Mouse (Mus musculus): ENCODE data around the gene Gpn3. TPM values are rescaled to one million over a fixed set of nuclear protein-coding genes. Genes with fewer than 3 reads are reported as not detected.

Gene Gpn3
- polyA plus RNA-seq, 1 experiment: 17.8 TPM

- WGBS: 44% methylated on average over 11 of the region's 11 CpGs
- no peak for DNase-seq (ENCODE audit: low read depth, low spot score)
Observed at GRCm38 (mm10) chr5:122379374-122380155, 7.9 kb downstream of the Gpn3 start.

DNA sequence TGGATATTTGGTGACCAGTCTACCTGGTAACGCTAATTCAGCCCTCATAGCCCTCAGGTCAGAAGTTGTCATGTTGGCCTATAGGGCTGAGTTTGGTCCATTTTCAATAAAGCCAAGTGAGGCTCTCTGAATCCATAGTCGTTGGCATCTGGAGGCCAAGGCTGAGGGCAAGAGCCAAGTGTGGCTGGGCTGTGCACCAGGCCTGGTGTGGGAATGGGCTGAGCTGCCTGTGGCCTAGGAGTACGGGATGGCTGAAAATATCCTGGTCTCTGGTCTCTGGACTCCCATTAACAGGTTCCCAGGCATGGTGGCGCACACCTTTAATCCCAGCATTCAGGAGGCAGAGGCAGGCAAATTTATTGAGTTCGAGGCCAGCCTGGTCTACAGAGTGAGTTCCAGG, 18.3 kb downstream of the Gpn3 start:
- 91% methylated on average over 5 of the region's 5 CpGs for WGBS

DNA sequence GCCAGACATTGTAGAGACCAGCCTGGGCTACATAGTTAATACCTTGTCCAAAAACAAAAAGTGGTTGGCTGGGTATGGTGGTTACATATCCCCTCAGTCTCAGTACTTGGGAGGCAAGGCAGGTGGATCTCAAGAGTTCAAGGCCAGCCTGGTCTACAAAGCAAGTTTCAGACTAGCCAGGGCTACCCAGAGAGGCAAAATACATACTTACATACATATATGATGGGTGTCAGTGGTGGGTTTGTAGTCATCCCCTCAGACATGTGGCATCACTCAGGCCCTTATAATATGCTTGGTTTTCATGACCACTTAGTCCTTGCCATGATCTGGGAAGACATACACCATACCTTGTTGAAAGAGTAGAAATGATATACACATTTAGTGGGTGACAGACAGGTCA, 19.0 kb downstream of the Gpn3 start:
- no peak for DNase-seq (ENCODE audit: low read depth, low spot score)

More for the DNA sequence above, 18.3 kb downstream of the Gpn3 start:
- no peak for DNase-seq (ENCODE audit: low read depth, low spot score)

DNA sequence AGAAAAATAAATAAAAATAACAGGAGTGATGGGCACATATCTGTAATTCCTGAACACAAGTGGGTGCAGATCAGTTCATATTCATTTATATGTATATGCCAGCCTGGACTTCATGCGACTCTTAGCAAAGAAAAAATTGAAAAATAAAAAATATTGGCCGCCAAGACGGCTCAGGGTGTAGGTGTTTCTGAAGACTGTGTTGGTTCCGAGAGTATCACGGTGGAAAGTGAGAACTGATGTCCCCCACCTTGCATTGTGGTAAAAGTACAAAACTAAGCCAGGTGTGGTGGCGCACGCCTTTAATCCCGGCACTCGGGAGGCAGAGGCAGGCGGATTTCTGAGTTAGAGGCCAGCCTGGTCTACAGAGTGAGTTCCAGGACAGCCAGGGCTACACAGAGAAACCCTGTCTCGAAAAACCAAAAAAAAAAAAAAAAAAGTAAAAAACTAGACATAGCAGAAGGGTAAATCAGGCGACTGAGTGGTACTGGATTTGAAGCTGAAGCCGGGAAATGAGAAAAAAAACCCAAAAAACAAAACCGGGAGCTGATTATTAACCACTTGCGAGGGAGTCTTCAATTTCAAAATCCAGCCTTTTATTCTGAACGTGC, 19.6 kb downstream of the Gpn3 start:
- no peak for DNase-seq (ENCODE audit: low read depth, low spot score)
- WGBS: 47% methylated on average over 15 of the region's 16 CpGs

- WGBS: under 1% methylated on average over 39 of the region's 39 CpGs
- peak; percentile 67 for DNase-seq (ENCODE audit: low read depth, low spot score)
Observed at GRCm38 (mm10) chr5:122391786-122392180, 20.1 kb downstream of the Gpn3 start, which contains the start of gene Arpc3. TSS of gene Arpc3 (plus strand) at chr5:122391878.

GRCm38 (mm10) chr5:122392227-122393004, 20.7 kb downstream of the Gpn3 start:
- 5% methylated on average over 19 of the region's 19 CpGs for WGBS
- no peak for DNase-seq (ENCODE audit: low read depth, low spot score)

GRCm38 (mm10) chr5:122393887-122394286, 22.2 kb downstream of the Gpn3 start:
- DNase-seq (ENCODE audit: low read depth, low spot score): peak; percentile 44
- 50% methylated on average over 2 of the region's 2 CpGs for WGBS

- DNase-seq (ENCODE audit: low read depth, low spot score): no peak
Observed at GRCm38 (mm10) chr5:122396791-122397190, 25.1 kb downstream of the Gpn3 start.

DNA sequence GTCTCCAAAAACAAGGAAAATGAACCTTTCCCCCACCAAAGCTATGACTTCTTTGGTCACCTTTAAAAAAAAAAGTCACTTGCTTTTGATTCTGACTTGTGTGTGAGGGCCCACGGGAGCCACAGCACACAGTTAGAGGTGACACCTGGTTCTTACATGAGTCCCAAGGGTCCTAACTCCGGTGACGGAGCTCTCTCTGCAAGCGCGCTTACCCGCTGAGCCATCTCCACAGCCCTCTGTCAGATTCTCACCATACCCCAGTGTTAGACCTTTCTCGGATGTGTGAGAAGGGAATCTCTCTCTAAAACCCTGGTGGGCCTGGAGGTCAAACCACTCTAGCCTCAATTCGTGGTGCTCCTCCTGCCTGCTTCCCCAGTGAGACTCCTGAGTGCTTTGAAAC, 25.8 kb downstream of the Gpn3 start:
- 88% methylated on average over 8 of the region's 8 CpGs for WGBS
- no peak for DNase-seq (ENCODE audit: low read depth, low spot score)

More at GRCm38 (mm10) chr5:122396791-122397190, 25.1 kb downstream of the Gpn3 start:
- WGBS: 68% methylated on average over 10 of the region's 10 CpGs

- no peak for DNase-seq (ENCODE audit: low read depth, low spot score)
- 84% methylated on average over 8 of the region's 8 CpGs for WGBS
Observed at GRCm38 (mm10) chr5:122399871-122400270, 28.2 kb downstream of the Gpn3 start.

- 60% methylated on average over 18 of the region's 18 CpGs for WGBS
- DNase-seq (ENCODE audit: low read depth, low spot score): no peak
Observed at GRCm38 (mm10) chr5:122400628-122401302, 29.1 kb downstream of the Gpn3 start.

DNA sequence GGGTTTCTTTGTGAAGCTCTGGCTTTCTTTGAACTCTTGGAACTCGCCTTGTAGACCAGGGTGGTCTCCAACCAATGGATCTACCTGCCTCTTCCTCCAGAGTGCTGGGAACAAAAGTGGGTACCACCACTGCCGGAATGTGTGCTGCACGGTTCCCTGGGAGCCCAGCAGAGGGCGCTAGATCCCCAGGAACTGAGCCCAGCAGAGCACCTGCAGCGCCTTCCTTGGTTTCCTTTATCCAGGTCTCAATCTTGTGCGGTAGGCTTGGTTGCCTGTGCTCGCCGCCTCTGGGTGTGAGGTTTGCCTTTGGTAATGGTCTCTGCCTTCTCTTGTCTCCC, 29.6 kb downstream of the Gpn3 start:
- 21% methylated on average over 8 of the region's 8 CpGs for WGBS
- DNase-seq (ENCODE audit: low read depth, low spot score): no peak

DNA sequence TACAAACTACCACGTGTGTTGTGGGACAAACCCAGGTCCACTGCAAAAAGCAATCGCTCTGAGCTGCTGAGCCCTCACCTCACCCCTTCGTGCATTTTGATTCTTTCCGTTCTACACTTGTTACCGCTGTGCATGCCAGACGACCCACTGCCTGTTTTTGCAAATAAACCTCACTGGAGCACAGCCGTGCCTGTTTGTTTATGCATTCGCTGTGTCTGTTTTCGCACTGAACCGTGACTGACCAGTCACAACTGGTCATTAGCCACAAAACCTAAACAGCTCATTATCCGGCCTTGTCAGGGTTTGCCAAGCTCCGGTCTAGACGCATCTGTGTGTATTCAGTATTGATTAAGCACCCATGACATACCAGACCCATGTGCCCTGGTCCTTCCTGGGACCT, 30.5 kb downstream of the Gpn3 start:
- no peak for DNase-seq (ENCODE audit: low read depth, low spot score)
- 79% methylated on average over 13 of the region's 13 CpGs for WGBS

DNA sequence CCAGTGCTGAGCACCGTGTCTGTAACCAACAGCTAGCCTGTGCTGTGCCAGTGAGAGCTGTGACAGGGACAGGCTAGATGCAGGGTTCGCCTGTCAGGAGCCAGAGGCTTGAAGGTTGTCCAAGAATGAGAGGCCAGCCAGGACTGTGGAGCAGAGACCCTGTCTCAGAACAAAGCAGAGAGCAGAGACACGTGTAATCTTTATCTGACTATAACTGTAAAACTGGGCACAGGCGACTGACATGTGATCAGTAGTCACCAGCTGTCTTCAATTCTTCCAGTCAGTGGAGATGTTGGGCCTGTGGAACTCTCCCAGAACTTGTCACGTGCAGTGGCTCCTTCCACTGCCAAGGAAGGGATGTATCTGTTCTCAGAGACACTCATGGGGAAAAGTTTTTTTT, 31.1 kb downstream of the Gpn3 start:
- WGBS: 81% methylated on average over 5 of the region's 5 CpGs
- no peak for DNase-seq (ENCODE audit: low read depth, low spot score)

DNA sequence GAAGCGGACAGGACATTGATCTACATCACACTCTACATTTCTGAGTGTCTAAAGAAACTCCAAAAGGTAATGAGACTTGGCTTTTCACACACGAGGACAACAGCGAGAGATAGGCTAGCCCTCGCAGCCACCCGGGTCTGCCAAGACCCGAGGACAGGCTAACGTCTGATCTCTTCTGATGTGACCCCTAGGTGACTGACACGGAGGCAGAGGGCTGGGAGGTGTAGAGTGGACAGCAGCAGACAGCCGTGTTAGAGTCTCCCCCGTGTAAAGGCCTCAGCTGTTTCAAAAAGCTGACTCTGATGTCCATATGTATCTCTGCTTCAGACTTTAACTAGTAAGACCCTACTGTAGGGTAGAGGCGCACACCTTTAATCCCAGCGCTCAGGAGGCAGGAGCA, 31.7 kb downstream of the Gpn3 start:
- no peak for DNase-seq (ENCODE audit: low read depth, low spot score)
- 92% methylated on average over 12 of the region's 12 CpGs for WGBS

GRCm38 (mm10) chr5:122405537-122405936, 33.9 kb downstream of the Gpn3 start:
- no peak for DNase-seq (ENCODE audit: low read depth, low spot score)

GRCm38 (mm10) chr5:122409692-122410645, 38.3 kb downstream of the Gpn3 start:
- DNase-seq (ENCODE audit: low read depth, low spot score): no peak
- 89% methylated on average over 19 of the region's 19 CpGs for WGBS

More at GRCm38 (mm10) chr5:122405537-122405936, 33.9 kb downstream of the Gpn3 start:
- WGBS: 94% methylated on average over 10 of the region's 10 CpGs

DNA sequence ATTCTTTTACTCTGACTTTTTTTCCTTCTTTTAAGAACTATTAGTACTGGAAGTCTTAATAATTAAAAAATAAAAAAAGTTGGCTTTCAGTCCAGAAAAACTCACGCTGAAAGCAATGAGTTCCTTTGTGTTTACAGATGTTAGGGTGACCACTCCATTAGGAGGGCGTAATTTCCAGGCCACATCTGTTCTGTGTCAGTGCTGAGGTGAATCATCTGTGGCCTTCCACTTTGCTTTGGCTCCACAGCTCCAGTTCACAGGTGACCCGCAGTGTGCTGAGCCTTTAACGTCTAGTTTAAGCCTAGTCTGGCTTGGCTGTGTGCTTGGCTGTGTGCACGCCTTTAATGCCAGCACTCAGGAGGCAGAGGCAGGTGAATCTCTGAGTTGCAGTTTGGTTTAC, 40.2 kb downstream of the Gpn3 start:
- WGBS: 74% methylated on average over 5 of the region's 5 CpGs
- DNase-seq (ENCODE audit: low read depth, low spot score): no peak

DNA sequence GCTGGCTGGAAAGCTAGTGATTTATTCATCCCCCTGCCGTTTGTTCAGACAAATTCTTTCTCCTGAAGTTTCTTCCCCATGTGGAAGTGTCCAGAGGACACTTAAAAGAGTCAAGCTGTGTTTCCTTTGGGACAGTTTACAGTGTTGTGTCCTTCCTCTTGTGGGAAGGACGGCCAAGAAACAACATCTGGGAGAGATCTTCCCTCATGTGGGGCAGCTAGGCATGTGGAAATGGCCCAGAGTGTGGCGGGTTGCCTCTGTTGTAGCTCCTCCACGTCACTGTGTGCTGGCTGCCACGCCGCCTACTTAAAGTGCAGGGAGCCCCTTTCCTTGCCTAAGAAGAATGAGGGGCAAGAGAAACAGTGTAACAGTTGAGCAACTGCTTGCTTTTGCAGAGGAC, 41.1 kb downstream of the Gpn3 start:
- no peak for DNase-seq (ENCODE audit: low read depth, low spot score)
- 39% methylated on average over 6 of the region's 6 CpGs for WGBS
